Mouse (Mus musculus) kidney, postnatal 0 days (tissue): ENCODE data around the gene Nps. TPM values are rescaled to one million over a fixed set of nuclear protein-coding genes. Genes with fewer than 3 reads are reported as not detected.

Experiments used
- ATAC-seq: fragments of 200-750 bp; cut with Nextera tagmentation; replicated peaks from 2 replicates; pipeline ENCODE4 v1.8.0; 2017; ENCODE audit warnings: low read depth, moderate number of reproducible peaks, moderate TSS enrichment, moderate library complexity; ENCODE audit not compliant: low FRiP score
- DNase-seq: peaks from one replicate; pipeline ENCODE4 v3.0.0-alpha.2; 2016; ENCODE audit warnings: low spot score
- H3K27ac ChIP-seq: fragments of 300-500 bp; sonication (generic); 2 replicates; pipeline ENCODE4 v1.5.1; 2014; ENCODE audit warnings: mild to moderate bottlenecking
- H3K27me3 ChIP-seq: fragments of 300-500 bp; sonication (generic); 2 replicates; pipeline ENCODE4 v1.6.1; 2014; ENCODE audit warnings: low read length, mixed read lengths; ENCODE audit not compliant: insufficient read depth
- H3K36me3 ChIP-seq: fragments of 300-500 bp; sonication (generic); 2 replicates; pipeline ENCODE4 v1.6.1; 2014; ENCODE audit warnings: low read length, mixed read lengths; ENCODE audit not compliant: insufficient read depth
- H3K4me1 ChIP-seq: fragments of 300-500 bp; sonication (generic); replicated peaks from 2 replicates; pipeline ENCODE4 v1.6.1; 2014; ENCODE audit warnings: antibody characterized with exemption, low read length, mixed read lengths; ENCODE audit not compliant: insufficient read depth
- H3K4me2 ChIP-seq: fragments of 300-500 bp; sonication (generic); 2 replicates; pipeline ENCODE4 v1.6.1; 2014; ENCODE audit warnings: mild to moderate bottlenecking, low read length, moderate library complexity, mixed read lengths
- H3K4me3 ChIP-seq: fragments of 300-500 bp; sonication (generic); replicated peaks from 2 replicates; pipeline ENCODE4 v1.5.1; 2014; ENCODE audit warnings: low read depth, low read length
- H3K9ac ChIP-seq: fragments of 300-500 bp; sonication (generic); 2 replicates; pipeline ENCODE4 v1.6.1; 2014; ENCODE audit warnings: low read depth, low read length
- H3K9me3 ChIP-seq: fragments of 300-500 bp; sonication (generic); replicated peaks from 2 replicates; pipeline ENCODE4 v1.6.1; 2016; ENCODE audit warnings: low read length, inconsistent platforms, mixed read lengths
- CTCF ChIP-seq: IDR thresholded peaks from 2 replicates; pipeline ENCODE4 v1.5.1; 2016; ENCODE audit warnings: antibody characterized with exemption, low read depth, mild to moderate bottlenecking, moderate library complexity
- WGBS: fragments of 180-500 bp; shearing (Covaris S2); extraction: QIAGEN DNeasy Blood & Tissue Kit; methylation state at CpG from one replicate; pipeline ENCODE4 v1.1.7; 2014; 5-methylcytosine and 5-hydroxymethylcytosine counted together
- polyA plus RNA-seq: library from polyadenylated mRNA; unstranded; fragments of >200 nt; fragmentation: Nextera tagmentation; extraction: Ambion mirVana; gene quantifications from 2 replicates; pipeline ENCODE4 v1.2.1, GENCODE M21; 2015

Gene Nps
- polyA plus RNA-seq, 1 experiment from 2014 or later, result 0.18 TPM

DNA sequence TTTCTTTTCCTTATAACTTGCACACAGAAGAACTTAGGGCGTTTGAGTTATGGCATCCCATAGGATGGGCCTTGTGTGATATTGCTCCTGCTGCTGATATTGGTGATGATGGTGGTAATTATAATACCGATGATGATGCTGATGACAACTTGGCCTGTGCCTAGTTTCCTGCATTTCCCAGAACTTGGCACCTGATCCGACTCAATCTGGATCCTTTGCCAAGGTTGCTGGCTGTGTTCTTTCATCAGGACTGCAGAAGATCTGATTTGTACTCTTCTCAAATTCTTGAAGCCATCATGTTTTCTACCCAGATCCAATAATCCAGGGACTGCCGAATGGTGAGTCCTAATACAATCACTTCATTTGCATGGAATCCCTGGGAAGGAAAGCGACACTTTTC, 32.5 kb upstream of the Nps start:
- Histone ChIP-seq H3K27me3 (no peaks in the 10 kb centered on the region), H3K9ac (no peak overlapping the region), H3K4me1 (no peaks in the 10 kb centered on the region), H3K4me3 (no peak overlapping the region), H3K36me3 (no peaks in the 10 kb centered on the region), H3K4me2 (no peak overlapping the region), H3K9me3 (no peaks in the 10 kb centered on the region), H3K27ac (no peak overlapping the region)
- 86% methylated on average over 5 of the region's 5 CpGs for WGBS
- DNase-seq, result no peak
- no peak for ATAC-seq
- no peak for TF ChIP-seq CTCF

DNA sequence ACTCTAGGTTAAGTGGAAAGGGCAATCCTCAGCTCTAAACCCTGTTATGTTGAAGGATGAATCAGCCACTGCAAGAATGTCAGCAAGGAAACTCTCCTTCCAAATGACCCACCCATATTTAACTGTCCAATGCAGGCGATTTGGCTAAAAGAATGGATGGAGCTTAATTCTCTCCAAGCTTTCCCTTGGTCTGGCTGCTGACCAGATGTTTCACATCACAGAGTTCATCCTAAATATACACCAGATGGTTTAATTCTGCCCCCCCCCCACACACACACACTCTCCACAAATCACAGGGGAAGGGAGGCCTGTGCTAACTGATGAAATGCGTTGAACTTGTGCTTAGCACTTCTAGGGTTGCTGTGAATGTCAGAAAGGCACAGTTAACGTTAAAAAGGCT, 21.4 kb upstream of the Nps start:
- H3K27me3 ChIP-seq, result no peaks in the 10 kb centered on the region
- peak; percentile 91 for DNase-seq
- no peak for TF ChIP-seq CTCF
- H3K36me3 ChIP-seq, result no peaks in the 10 kb centered on the region
- WGBS, result 23% methylated on average over 3 of the region's 3 CpGs
- no peak overlapping the region for H3K27ac ChIP-seq
- no peak; the same call in 1 of the 2 replicates for ATAC-seq
- H3K4me1 ChIP-seq, result no peaks in the 10 kb centered on the region
- H3K9me3 ChIP-seq, result no peaks in the 10 kb centered on the region
- H3K9ac ChIP-seq, result no peak overlapping the region
- no peak overlapping the region for H3K4me2 ChIP-seq
- H3K4me3 ChIP-seq, result no peak overlapping the region

DNA sequence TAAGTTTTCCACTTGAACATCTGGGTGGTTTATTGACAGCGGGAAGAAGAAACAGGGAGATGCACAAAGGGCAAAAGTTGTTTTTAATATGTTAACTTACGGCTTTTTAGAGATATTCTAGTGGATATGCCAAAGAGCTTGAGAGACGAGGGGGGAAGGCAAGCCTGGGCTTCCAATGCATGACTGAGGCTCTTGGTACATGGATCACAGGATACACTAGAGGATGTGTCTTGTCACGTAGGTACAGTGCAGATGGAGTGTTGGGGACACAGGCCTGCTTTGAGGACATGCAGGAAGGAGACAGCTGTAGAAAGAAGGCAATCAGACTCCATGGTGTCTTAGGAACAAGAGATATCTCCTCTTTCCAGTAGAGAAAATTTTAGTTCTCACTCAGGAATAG, 19.1 kb upstream of the Nps start:
- no peak for ATAC-seq
- TF ChIP-seq CTCF, result no peak
- no peak for DNase-seq
- H3K9me3 ChIP-seq, result no peaks in the 10 kb centered on the region
- H3K9ac ChIP-seq, result no peak overlapping the region
- no peak overlapping the region for H3K4me3 ChIP-seq
- H3K4me1 ChIP-seq, result no peaks in the 10 kb centered on the region
- H3K4me2 ChIP-seq, result no peak overlapping the region
- H3K36me3 ChIP-seq, result no peaks in the 10 kb centered on the region
- H3K27ac ChIP-seq, result no peak overlapping the region
- H3K27me3 ChIP-seq, result no peaks in the 10 kb centered on the region
- WGBS, result 87% methylated on average over 4 of the region's 4 CpGs

DNA sequence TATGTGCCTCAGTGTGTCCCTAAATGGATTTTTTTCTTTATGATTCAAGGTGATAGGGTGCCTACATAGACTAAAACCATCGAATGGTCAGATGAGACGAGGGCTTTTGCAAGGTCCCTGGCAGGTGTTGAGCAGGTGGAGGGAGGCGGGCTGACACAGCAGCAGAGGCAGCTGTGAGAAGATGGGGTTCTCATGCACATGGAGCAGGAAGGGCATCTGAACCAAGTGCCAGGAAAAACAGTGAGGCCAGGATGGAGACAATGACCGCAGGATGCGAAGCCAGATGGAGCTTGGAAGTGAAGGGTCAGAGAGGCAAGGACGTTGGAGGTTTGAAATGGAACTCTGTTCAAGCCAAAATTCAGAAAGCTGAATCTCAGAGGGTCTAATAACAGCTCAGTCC, 18.5 kb upstream of the Nps start:
- WGBS, result 70% methylated on average over 6 of the region's 6 CpGs
- no peak for DNase-seq

DNA sequence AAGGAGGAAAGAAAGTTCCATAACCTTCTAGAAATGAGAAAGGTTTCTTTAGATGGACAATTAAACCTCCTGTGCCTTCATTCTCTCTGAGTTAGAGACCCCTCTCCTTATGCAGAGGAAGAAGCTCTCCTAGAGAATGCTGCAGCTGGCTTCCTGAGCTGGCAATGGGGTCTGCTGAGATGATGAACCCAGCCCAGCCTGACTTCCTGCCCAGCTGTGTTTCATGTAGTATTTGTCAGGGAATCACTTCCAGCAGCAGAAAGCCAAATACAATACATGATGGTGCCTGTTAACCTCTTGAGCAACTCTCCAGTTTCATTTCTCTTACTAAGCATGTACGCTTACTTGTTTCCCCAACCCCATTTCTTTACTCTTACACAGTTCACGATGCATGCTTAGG, 17.9 kb upstream of the Nps start:
- WGBS, result 77% methylated on average over 2 of the region's 2 CpGs
- no peak overlapping the region for H3K4me3 ChIP-seq
- no peaks in the 10 kb centered on the region for H3K4me1 ChIP-seq
- peak; percentile 42 for DNase-seq
- no peaks in the 10 kb centered on the region for H3K9me3 ChIP-seq
- H3K4me2 ChIP-seq, result no peak overlapping the region
- no peaks in the 10 kb centered on the region for H3K27me3 ChIP-seq
- H3K36me3 ChIP-seq, result no peaks in the 10 kb centered on the region
- no peak overlapping the region for H3K27ac ChIP-seq
- no peak for TF ChIP-seq CTCF
- no peak for ATAC-seq
- no peak overlapping the region for H3K9ac ChIP-seq

More for the DNA sequence above, 18.5 kb upstream of the Nps start:
- no peak overlapping the region for H3K27ac ChIP-seq
- no peaks in the 10 kb centered on the region for H3K36me3 ChIP-seq
- ATAC-seq, result no peak
- no peak overlapping the region for H3K9ac ChIP-seq
- H3K27me3 ChIP-seq, result no peaks in the 10 kb centered on the region
- H3K4me3 ChIP-seq, result no peak overlapping the region
- no peaks in the 10 kb centered on the region for H3K9me3 ChIP-seq
- H3K4me2 ChIP-seq, result no peak overlapping the region
- H3K4me1 ChIP-seq, result no peaks in the 10 kb centered on the region
- TF ChIP-seq CTCF, result no peak

DNA sequence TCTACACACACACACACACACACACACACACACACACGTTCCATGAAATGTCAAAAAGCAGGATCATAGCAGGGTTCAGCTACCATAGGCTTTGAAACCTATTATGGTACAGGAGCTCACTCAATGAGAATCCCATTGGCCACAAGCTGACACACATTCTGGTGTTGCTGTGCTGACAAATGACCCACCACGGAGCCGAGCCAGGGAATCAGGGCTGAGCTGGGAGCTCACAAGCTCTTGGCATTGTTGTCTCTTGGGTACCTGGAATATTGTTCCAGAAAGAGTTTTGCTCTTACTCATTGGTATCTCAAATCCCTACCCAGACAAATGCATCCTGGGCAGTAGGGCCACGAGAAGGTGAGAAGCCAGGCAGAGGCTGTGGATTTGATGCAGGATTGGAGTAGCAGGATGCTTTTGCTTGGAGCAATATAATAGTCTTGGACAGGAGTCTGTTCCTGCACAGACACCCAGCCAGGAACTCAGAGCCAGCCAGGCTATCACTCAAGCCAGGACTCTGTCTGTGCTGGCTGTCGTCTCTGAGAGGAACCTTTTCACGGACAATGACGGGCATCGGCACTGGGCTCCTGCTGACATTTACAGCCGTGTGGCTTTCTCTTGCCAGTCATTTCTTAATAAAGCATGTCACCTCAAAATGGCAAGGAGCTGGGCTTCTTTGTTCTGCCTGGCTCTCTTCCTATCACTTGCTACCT, 14.2 kb upstream of the Nps start:
- Histone ChIP-seq H3K9ac (no peak overlapping the region), H3K9me3 (no peaks in the 10 kb centered on the region), H3K4me1 (no peaks in the 10 kb centered on the region), H3K36me3 (no peaks in the 10 kb centered on the region), H3K27me3 (no peaks in the 10 kb centered on the region), H3K4me3 (no peak overlapping the region), H3K4me2 (no peak overlapping the region), H3K27ac (no peak overlapping the region)
- WGBS, result 80% methylated on average over 9 of the region's 9 CpGs
- DNase-seq, result no peak
- no peak for TF ChIP-seq CTCF
- no peak for ATAC-seq

DNA sequence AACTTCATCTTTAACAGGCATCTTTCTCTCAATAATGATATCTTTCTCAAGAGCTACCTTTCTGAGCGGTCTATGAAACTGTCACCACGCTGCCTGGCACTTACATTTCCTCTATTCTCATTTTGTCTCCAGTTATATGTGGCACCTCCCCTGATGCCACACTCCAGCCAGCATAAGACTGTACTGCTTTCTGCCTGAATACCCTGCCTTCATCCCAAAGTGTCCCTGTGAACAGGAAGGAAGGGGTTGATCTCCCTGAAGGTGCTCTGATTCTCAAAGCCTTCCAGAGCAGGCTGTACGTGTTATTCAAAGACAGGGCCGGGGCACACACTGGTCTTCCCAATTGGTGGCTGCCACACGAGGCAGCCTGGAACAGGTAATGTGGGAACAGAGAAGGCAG, 12.1 kb upstream of the Nps start:
- H3K4me1 ChIP-seq, result no peaks in the 10 kb centered on the region
- no peak overlapping the region for H3K4me3 ChIP-seq
- H3K27ac ChIP-seq, result no peak overlapping the region
- no peak overlapping the region for H3K4me2 ChIP-seq
- no peaks in the 10 kb centered on the region for H3K36me3 ChIP-seq
- 88% methylated on average over 5 of the region's 5 CpGs for WGBS
- DNase-seq (no peak), ATAC-seq (no peak)
- no peaks in the 10 kb centered on the region for H3K9me3 ChIP-seq
- TF ChIP-seq CTCF, result no peak
- no peak overlapping the region for H3K9ac ChIP-seq
- H3K27me3 ChIP-seq, result no peaks in the 10 kb centered on the region
